Mouse (Mus musculus): ENCODE results near the gene Pde6h. TPM values are rescaled to one million over a fixed set of nuclear protein-coding genes. Genes with fewer than 3 reads are reported as not detected.

Gene Pde6h
- polyA plus RNA-seq, 1 experiment from 2014 or later: not detected

Other genes starting within 250 kb of the Pde6h start
- gene Gucy2c, start 142.1 kb upstream of the Pde6h start, polyA plus RNA-seq (2016; fragmentation: Nextera tagmentation; extraction: Ambion mirVana): 0.05 and 0.17 TPM in 2 replicates
- gene Hist4h4, start 119.4 kb upstream of the Pde6h start, polyA plus RNA-seq (2016; fragmentation: Nextera tagmentation; extraction: Ambion mirVana): 0.47 and 0.79 TPM in 2 replicates
- gene H2afj, start 115.6 kb upstream of the Pde6h start, polyA plus RNA-seq (2016; fragmentation: Nextera tagmentation; extraction: Ambion mirVana): 121 and 128 TPM in 2 replicates
- gene BC049715, start 96.2 kb upstream of the Pde6h start, polyA plus RNA-seq (2016; fragmentation: Nextera tagmentation; extraction: Ambion mirVana): 1.1 and 1.9 TPM in 2 replicates
- 137 and 146 TPM in 2 replicates for gene Wbp11, start 95.6 kb upstream of the Pde6h start, polyA plus RNA-seq (2016; fragmentation: Nextera tagmentation; extraction: Ambion mirVana)
- gene Smco3, start 88.4 kb upstream of the Pde6h start, polyA plus RNA-seq (2016; fragmentation: Nextera tagmentation; extraction: Ambion mirVana): 0.24 and 0.52 TPM in 2 replicates
- gene Art4, start 66.1 kb upstream of the Pde6h start, polyA plus RNA-seq (2016; fragmentation: Nextera tagmentation; extraction: Ambion mirVana): 0.55 and 0.63 TPM in 2 replicates
- gene Mgp, start 48.0 kb upstream of the Pde6h start, polyA plus RNA-seq (2016; fragmentation: Nextera tagmentation; extraction: Ambion mirVana): 6.2 and 7.2 TPM in 2 replicates
- not detected in 2 replicates for gene Erp27, start 1.7 kb upstream of the Pde6h start, polyA plus RNA-seq (2016; fragmentation: Nextera tagmentation; extraction: Ambion mirVana)
- 18.6 and 22.9 TPM in 2 replicates for gene Arhgdib, start 18.1 kb downstream of the Pde6h start, polyA plus RNA-seq (2016; fragmentation: Nextera tagmentation; extraction: Ambion mirVana)
- gene Rerg, start 246.7 kb downstream of the Pde6h start, polyA plus RNA-seq (2016; fragmentation: Nextera tagmentation; extraction: Ambion mirVana): 3.9 and 4.2 TPM in 2 replicates

All from forebrain, embryonic 12.5 days (tissue).